Mouse (Mus musculus): ENCODE measurements around the gene Bcan. TPM values are rescaled to one million over a fixed set of nuclear protein-coding genes. Genes with fewer than 3 reads are reported as not detected.

The Bcan gene
- total and polyA plus RNA-seq, 3 experiments, result not detected

DNA sequence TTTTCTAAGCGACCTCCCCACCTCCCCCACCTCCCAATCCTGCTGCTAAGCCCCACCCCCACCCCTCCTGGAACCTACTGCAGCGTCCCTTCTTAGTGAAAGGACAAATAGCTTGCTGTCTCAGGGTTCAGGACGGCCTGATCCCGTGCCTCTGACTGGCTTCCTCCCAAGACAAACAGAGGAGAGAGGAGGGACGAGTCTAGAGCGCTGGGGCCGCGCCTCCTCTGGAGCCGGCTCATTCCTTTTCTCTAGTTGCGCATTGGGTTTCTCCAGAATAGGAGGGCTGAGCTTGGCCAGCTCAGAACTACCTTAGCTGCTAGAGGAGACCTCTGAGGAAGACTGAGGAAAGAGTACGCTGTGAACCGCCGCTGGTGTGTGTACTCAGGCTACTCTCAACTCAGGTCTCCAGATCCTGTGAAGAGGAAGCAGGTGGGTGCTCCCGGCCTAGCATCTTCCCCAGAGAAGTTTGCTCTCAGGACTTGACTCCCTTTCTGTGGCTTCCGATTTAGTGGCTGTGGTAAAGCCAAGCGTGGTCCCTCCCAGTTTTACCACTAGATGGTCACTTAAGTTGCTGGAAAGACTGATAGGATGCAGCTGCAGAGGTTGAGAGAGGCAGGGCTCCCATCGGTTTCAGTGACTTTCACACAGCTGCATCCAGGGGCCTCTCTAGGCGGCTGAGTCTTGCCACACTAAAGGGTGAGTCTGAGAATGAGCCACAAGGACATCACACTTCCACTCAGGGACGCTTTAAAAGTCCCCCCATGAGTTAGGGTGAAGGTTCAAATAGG lies 30.8 kb upstream of the Bcan start:
- TF ChIP-seq POLR2AphosphoS5 (IDR thresholded peaks at IDR 0.05; ENCODE audit: insufficient replicate concordance, low read depth, low read length) (no peak), GATA1 (IDR thresholded peaks at IDR 0.05; ENCODE audit: borderline replicate concordance, low read length) (no peak), CTCF (IDR thresholded peaks at IDR 0.05; ENCODE audit: low read depth, low read length) (no peak), GATA2 (IDR thresholded peaks at IDR 0.05; ENCODE audit: borderline replicate concordance, low read depth, low read length) (no peak), TAL1 (conservative IDR thresholded peaks at IDR 0.05; ENCODE audit: low read depth, low read length) (no peak)
- Histone ChIP-seq H3K4me1 (ENCODE audit: insufficient read depth, low read depth, low read length) (0 out of 2 replicates have a peak, but pooled peaks cover 2% of the 10 kb centered on the region), H3K9me3 (replicated peaks) (peaks cover 6% of the 10 kb centered on the region; the same call in 1 of the 2 replicates), H3K4me3 (ENCODE audit: low read depth, low read length) (no peak overlapping the region), H3K36me3 (replicated peaks) (no peaks in the 10 kb centered on the region), H3K27me3 (ENCODE audit: insufficient read depth, low read length) (peaks cover 15% of the 10 kb centered on the region)
- ATAC-seq (ENCODE audit: extremely low read depth, insufficient number of reproducible peaks, low FRiP score, poor library complexity, severe bottlenecking) (no peak), DNase-seq (ENCODE audit: low spot score) (no peak)

DNA sequence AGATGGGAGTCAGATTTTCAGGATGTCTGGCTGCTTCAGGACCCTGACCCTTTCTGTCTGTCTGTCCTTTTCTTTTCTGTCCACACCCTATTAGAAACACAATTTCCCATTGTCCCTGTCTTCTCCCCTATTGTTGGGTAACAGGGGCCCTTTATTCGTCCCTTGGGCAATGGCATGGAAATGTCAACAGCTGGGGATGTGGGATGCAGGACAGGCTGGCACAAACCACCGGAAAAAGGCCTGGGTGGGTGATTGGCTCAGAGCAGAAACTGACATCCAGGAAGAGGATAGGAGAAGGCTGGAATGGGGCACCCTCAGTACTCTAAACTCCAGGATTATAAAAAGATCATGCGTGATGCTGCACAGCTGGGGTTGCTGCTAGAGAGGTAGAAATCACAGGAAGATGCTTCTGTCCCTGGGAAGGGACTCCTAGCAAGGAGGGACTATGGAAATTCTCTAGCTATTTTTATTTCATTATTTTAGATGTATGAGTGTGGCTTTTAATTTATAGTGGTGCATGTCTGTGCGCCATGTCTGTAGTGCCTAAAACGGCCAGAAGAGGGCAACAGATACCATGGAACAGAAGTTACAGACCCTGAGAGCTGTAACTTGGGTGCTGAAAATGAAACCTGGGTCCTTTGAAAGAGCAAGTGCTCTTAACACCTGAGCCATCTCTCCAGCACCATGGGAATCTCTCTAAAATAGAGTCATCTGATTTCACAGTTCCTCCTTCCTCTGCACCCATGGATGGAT lies 27.6 kb upstream of the Bcan start, which contains the start of gene Hapln2:
Gene Hapln2, minus strand, starts transcription at position 150 of the 753 bp plus-strand sequence.
- peaks cover 4% of the 10 kb centered on the region; the same call in 1 of the 2 replicates for H3K4me1 ChIP-seq (ENCODE audit: insufficient read depth, low read depth, low read length)
- H3K27me3 ChIP-seq (ENCODE audit: insufficient read depth, low read length), result peaks cover 35% of the 10 kb centered on the region
- peaks cover 16% of the 10 kb centered on the region for H3K9me3 ChIP-seq (replicated peaks)
- no peak for TF ChIP-seq TAL1 (conservative IDR thresholded peaks at IDR 0.05; ENCODE audit: low read depth, low read length)
- TF ChIP-seq GATA1 (IDR thresholded peaks at IDR 0.05; ENCODE audit: borderline replicate concordance, low read length), result no peak
- TF ChIP-seq CTCF (IDR thresholded peaks at IDR 0.05; ENCODE audit: low read depth, low read length), result peak; percentile 7; the same call in 1 of the 2 replicates
- TF ChIP-seq GATA2 (IDR thresholded peaks at IDR 0.05; ENCODE audit: borderline replicate concordance, low read depth, low read length), result no peak
- no peak for TF ChIP-seq POLR2AphosphoS5 (IDR thresholded peaks at IDR 0.05; ENCODE audit: insufficient replicate concordance, low read depth, low read length)
- DNase-seq (ENCODE audit: low spot score), result no peak
- H3K4me3 ChIP-seq (ENCODE audit: low read depth, low read length), result no peak within 1 kb of the TSS
- H3K36me3 ChIP-seq (replicated peaks), result no peaks in the 10 kb centered on the region
- no peak for ATAC-seq (ENCODE audit: extremely low read depth, insufficient number of reproducible peaks, low FRiP score, poor library complexity, severe bottlenecking)

DNA sequence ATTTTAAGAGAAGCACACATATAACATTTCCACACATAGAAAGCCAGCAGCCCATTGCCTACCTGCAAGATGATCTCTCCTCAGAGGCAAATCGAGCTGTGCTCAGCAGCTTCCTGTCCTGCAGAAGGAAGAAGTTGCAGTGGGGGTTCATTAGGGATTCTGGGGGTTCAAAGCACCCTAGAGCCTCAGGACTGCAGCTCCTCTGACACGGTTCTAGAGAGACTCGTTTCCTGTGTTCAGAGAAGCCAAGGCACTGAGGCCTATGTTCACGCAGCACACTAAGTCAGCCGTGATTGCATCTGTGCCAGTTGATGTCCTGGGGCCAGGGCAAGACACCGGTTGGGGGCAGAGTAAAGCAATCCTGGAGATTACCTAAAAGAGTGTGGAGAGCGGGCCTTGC lies 26.8 kb upstream of the Bcan start:
- no peak for DNase-seq (ENCODE audit: low spot score)
- Histone ChIP-seq H3K4me1 (ENCODE audit: insufficient read depth, low read depth, low read length) (peaks cover 4% of the 10 kb centered on the region; the same call in 1 of the 2 replicates), H3K4me3 (ENCODE audit: low read depth, low read length) (no peak overlapping the region), H3K36me3 (replicated peaks) (no peaks in the 10 kb centered on the region), H3K27me3 (ENCODE audit: insufficient read depth, low read length) (peaks cover 42% of the 10 kb centered on the region), H3K9me3 (replicated peaks) (peaks cover 16% of the 10 kb centered on the region)
- TF ChIP-seq GATA2 (IDR thresholded peaks at IDR 0.05; ENCODE audit: borderline replicate concordance, low read depth, low read length) (no peak), GATA1 (IDR thresholded peaks at IDR 0.05; ENCODE audit: borderline replicate concordance, low read length) (no peak), TAL1 (conservative IDR thresholded peaks at IDR 0.05; ENCODE audit: low read depth, low read length) (no peak), POLR2AphosphoS5 (IDR thresholded peaks at IDR 0.05; ENCODE audit: insufficient replicate concordance, low read depth, low read length) (no peak), CTCF (IDR thresholded peaks at IDR 0.05; ENCODE audit: low read depth, low read length) (no peak)
- no peak for ATAC-seq (ENCODE audit: extremely low read depth, insufficient number of reproducible peaks, low FRiP score, poor library complexity, severe bottlenecking)

GRCm38 (mm10) chr3:88023192-88024074 lies 23.4 kb upstream of the Bcan start:
- Histone ChIP-seq H3K4me3 (ENCODE audit: low read depth, low read length) (no peak overlapping the region; the same call in 1 of the 2 replicates), H3K4me1 (ENCODE audit: insufficient read depth, low read depth, low read length) (peaks cover 4% of the 10 kb centered on the region; the same call in 1 of the 2 replicates), H3K27me3 (ENCODE audit: insufficient read depth, low read length) (peaks cover 44% of the 10 kb centered on the region), H3K9me3 (replicated peaks) (peaks cover 15% of the 10 kb centered on the region), H3K36me3 (replicated peaks) (no peaks in the 10 kb centered on the region)
- TF ChIP-seq GATA1 (IDR thresholded peaks at IDR 0.05; ENCODE audit: borderline replicate concordance, low read length) (no peak), CTCF (IDR thresholded peaks at IDR 0.05; ENCODE audit: low read depth, low read length) (no peak), GATA2 (IDR thresholded peaks at IDR 0.05; ENCODE audit: borderline replicate concordance, low read depth, low read length) (no peak), POLR2AphosphoS5 (IDR thresholded peaks at IDR 0.05; ENCODE audit: insufficient replicate concordance, low read depth, low read length) (no peak), TAL1 (conservative IDR thresholded peaks at IDR 0.05; ENCODE audit: low read depth, low read length) (no peak)
- DNase-seq (ENCODE audit: low spot score) (no peak), ATAC-seq (ENCODE audit: extremely low read depth, insufficient number of reproducible peaks, low FRiP score, poor library complexity, severe bottlenecking) (no peak)

DNA sequence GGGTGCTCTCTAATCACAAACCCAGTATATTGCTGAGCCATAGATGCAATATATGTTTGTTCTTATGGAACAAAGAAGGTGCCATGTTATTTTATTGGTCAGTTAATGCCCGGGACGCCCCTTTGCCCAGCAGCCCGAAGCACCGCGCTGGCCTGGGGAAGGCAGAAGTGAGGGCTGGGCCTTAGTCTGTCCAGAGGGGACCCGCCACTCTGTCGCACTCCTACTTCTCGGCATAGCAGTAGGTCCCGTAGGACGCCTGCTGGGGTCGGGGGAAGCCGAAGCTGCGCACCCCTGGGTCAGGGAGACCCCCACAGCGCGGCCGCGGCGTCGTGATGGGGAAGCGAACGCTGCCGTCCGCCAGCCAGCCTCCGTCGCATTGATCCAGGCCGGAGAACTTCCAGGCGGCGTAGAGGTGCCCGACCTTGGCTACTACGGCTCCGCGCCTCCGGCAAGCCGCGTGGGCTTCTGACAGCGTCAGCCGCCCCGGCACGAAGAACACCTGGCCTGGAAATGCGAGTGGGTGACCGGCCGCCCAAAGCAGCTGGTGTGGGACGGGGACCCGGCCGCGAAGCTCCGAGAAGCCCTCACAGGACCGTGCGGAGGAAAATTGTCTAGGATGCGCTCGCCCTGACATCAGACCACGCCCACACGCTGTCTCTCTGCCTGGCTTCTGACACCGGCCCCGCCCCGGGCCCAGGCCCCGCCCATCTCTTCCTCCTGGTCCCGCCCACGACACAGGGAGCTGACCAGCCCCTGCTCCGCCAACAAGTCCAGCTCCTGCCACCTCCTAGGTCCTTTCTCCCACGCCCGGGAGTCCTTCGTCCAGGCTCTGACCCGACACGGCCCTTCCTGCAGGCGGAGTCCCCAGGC lies 22.5 kb upstream of the Bcan start:
- Histone ChIP-seq H3K4me1 (ENCODE audit: insufficient read depth, low read depth, low read length) (peaks cover 4% of the 10 kb centered on the region; the same call in 1 of the 2 replicates), H3K27me3 (ENCODE audit: insufficient read depth, low read length) (peaks cover 47% of the 10 kb centered on the region), H3K9me3 (replicated peaks) (peaks cover 10% of the 10 kb centered on the region; the same call in 1 of the 2 replicates), H3K36me3 (replicated peaks) (no peaks in the 10 kb centered on the region), H3K4me3 (ENCODE audit: low read depth, low read length) (no peak overlapping the region; the same call in 1 of the 2 replicates)
- no peak for TF ChIP-seq GATA2 (IDR thresholded peaks at IDR 0.05; ENCODE audit: borderline replicate concordance, low read depth, low read length)
- TF ChIP-seq CTCF (IDR thresholded peaks at IDR 0.05; ENCODE audit: low read depth, low read length), result no peak
- TF ChIP-seq GATA1 (IDR thresholded peaks at IDR 0.05; ENCODE audit: borderline replicate concordance, low read length), result no peak
- no peak for TF ChIP-seq TAL1 (conservative IDR thresholded peaks at IDR 0.05; ENCODE audit: low read depth, low read length)
- TF ChIP-seq POLR2AphosphoS5 (IDR thresholded peaks at IDR 0.05; ENCODE audit: insufficient replicate concordance, low read depth, low read length), result no peak
- DNase-seq (ENCODE audit: low spot score) (no peak), ATAC-seq (ENCODE audit: extremely low read depth, insufficient number of reproducible peaks, low FRiP score, poor library complexity, severe bottlenecking) (no peak)
